Mouse (Mus musculus) gastrocnemius, postnatal 14 days (tissue): ENCODE measurements at regions not wholly inside any gene's neighbourhood (a gene's known extent, or its start where the extent isn't known, plus 50 kb on each side); places are given as distances from the start of the nearest gene placed in this dataset.

Source experiments
- DNase-seq: peaks from one replicate; pipeline ENCODE4 v3.0.0; 2021; ENCODE audit warnings: mixed read lengths
- intact Hi-C: fragments of 180-260 bp; cut with DNase I; formaldehyde crosslinking; loops from one replicate; pipeline ENCODE4 v1.15.1; 2025; ENCODE audit warnings: low total_unique reads

- intact Hi-C loops, result no loop called here
- no peak for DNase-seq
Measured at GRCm38 (mm10) chr9:61720206-61720605, 194.1 kb downstream of the Rplp1 start.

DNA sequence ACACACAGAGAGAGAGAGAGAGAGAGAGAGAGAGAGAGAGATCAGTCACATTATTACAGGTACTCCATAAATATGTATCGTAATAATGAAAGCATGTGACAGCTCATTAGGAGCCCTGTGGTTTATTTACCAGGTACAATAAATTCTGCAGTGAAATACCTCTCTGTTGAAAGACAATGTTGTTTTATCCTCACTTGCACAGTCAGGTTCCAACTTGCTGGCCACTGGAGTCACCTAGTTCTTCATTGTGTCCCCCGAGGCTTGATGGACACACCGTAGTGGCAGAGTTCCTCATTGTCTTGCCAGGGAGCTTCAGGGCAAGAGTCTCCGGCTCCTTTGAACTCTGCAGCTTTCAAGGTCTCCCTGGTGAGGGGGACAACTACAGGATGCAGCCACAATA lies 197.6 kb downstream of the Rplp1 start:
- intact Hi-C loops, result no loop called here
- DNase-seq, result no peak

DNA sequence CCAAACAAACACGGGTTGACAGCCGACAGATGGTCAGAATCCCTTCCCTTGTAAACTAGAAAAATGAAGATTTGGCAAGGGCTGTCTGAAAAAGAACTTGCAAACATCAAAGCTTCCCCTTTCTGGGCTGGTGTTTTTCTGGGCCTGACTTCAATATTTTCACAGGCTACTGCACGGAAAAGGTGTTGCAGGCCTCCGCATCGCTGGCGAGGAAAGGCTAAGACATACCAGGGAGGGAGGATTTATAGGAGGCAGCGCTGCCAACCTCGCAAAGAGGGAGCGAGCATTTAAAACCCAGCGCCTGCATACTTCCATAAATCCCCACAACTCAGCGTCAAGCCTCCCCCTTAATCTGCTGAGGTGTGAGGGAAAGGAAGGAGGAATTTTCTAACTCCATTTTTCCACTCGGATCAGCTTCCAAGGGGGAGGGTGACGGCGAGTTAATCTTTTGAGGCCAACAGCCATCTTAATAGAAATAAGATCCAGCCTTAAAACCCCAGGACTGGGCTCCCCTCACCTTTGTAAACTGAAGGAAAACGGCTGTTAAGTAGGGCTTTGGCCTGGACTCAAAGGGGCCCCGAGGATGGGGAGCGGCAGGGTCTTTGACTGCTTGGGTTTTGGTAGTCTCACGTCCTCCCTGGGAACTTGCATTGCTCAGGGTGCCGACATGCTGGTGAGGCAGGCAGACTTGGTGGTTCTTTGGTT lies 199.9 kb downstream of the Rplp1 start:
- intact Hi-C loops, result no loop called here
- no peak for DNase-seq

GRCm38 (mm10) chr9:61713806-61714205 lies 200.5 kb downstream of the Rplp1 start:
- intact Hi-C loops, result no loop called here
- DNase-seq, result no peak

DNA sequence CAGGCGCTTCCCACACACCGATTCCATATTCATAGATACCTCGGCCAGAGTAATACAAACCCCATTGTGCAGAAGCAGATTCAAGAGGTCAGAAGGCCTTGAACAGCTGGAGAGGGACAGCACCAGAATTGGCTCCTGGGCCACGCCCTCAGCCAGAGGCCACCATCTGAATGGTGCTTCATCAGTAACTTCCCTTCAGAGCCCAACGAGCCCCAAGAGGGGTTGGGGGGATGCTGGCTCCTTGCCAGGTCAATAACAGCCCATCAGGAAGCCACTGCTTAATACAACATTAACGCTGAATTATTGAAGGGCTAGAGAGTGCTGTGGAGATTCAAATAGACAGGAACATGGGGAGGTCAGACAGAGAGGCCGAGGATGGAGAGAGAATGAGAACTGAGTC lies 203.0 kb downstream of the Rplp1 start:
- DNase-seq, result no peak
- intact Hi-C loops, result no loop called here

- no peak for DNase-seq
- intact Hi-C loops, result no loop called here
Measured at GRCm38 (mm10) chr9:61707875-61708274, 206.5 kb downstream of the Rplp1 start.

- intact Hi-C loops, result no loop called here
- no peak for DNase-seq
Measured at GRCm38 (mm10) chr9:61707296-61707695, 207.0 kb downstream of the Rplp1 start.

DNA sequence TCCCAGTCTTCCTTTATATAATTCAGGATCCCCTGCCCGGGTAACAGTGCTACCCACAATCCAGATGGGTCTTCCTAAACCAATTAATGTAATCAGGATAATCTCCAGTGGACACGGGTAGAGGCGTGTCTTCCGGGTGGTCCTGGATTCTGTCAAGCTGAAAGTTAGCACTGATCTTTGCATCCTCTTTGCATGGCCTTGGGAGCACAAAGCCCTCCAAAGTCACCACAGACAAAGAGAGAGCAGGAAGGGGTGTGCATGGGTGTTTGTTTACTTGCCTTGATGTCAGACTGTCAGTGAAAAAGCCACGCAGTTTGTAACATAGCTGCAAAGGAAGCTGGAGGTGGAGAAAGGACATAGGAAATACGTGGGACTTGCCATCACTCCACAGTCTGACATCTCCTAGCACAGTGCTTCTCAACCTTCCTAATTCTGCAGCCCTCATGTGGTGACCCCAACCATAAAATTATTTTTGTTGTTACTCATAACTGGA lies 208.0 kb downstream of the Rplp1 start:
- intact Hi-C loops, result no loop called here

DNA sequence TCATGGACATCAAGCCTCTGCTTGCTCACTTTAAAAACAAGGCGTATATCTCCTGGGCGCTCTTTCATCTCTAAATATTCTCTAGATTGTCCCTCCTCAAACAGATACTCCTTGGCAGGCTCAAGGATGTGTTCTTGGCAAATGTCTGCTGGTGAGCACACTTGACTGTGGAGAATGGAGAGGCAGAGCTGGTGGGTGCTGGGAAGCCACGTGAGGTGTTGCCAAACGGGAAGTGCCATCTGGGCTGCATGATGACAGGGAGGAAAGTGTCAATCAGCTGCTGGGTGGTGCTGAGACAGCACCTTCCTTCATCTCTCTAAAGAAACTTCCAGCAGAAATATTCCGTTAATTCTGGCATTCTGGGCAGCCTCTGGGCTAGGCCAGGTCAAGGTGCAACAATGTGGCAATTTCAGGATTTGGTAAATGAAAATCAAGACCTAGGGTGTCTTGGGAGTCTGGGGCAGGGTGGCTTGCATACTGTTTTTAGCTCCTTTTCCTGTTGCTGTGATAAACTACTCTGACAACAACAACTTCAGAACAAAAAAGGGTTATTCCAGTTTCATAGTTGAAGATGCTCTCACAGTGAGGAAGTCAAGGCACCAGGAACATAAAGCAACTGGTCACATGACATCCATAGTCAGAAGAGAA lies 208.6 kb downstream of the Rplp1 start:
- intact Hi-C loops, result no loop called here

More for the DNA sequence above, 208.0 kb downstream of the Rplp1 start:
- no peak for DNase-seq

DNA sequence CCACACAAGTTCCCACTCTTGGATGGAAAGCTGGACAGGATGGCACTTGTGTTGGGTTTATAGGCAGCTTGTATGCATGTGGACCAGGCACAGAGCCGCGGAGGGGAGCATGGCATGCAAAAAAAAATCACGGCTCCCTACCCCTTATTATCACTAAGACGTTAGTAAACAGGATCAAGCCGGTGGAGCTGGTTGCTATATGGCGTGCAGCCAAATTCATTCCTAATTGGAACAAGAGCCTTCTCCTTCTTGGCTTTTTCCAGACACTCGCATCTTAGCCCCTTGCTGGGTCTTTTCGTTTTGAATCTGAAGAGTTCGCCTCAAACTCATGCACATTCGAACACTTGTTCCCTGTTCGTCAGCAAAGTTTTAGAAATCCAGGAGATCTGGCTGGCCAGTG lies 211.0 kb downstream of the Rplp1 start:
- no peak for DNase-seq
- intact Hi-C loops, result no loop called here

More for the DNA sequence above, 208.6 kb downstream of the Rplp1 start:
- no peak for DNase-seq

DNA sequence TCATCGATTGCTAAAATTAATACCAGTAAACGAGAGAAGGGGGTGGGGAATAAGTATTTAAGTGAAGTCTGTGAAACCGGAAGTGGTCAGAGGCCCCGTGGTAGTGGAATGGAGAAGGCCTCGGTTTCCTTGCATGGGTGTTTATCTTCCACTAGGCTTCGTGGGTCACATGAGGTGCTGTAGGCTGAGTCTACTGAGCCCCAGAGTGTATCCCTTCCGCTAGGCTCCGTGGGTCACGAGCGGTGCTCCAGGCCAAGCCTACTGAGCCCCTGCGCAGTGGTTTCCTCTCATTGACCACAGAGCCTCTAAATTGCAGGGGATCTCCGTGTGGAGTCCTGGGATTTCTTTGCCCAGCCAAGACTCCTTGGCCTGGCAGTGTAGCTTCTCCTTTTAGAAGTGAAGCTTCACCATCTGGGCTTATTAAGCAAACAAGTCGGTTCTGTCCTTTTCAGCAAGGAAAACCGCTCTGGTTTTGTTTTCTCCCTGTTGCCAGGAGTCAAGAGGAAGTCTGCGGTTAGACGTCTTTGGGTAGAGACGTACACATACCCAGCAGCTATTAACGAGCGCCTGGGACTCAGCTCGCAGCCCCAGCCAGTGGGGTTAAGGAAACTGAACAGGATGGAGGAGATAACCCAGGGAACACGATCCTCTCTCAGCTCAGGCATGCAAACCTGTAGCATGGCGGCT lies 211.9 kb downstream of the Rplp1 start:
- DNase-seq, result no peak
- intact Hi-C loops, result no loop called here

DNA sequence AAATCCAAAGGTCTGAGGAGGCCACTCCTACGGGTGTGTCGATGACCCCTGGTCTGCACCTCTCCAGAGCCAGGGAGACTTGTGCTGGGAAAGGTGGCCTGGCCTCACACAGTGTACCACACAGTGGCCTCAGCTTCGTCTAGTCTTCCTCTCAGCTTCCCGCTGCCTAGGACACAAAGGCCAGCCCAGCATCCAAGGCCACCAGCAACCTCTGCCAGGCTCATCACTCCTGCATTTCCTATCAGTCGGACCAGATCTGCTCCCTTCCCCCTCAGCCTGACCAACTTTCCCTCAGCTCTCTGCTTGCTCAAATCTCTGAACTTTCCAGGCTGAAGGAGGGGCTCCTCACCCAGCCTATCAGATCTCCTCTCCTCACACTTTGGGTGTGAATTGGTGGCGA lies 213.8 kb downstream of the Rplp1 start:
- DNase-seq, result no peak
- intact Hi-C loops, result no loop called here

DNA sequence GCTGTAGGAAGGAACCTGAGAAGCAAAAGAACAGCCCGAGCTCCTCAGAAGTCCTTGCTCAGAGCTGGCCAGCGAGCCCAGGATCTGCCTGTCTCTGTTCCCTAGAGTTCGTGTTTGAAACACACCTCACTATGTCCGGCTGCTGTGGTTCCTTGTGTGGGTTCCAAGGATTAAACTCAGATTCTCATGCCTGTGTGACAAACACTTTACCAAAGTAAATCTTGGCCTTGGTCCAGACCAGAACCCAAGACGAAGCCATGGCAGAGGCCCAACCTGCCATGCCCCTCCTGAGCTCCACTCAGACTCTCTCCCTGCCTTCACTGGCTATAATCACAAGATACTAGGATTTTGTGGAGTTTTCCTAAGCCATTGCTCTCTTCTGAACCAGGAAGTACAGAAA lies 214.7 kb downstream of the Rplp1 start:
- intact Hi-C loops, result no loop called here

GRCm38 (mm10) chr9:61697959-61698358 lies 216.4 kb downstream of the Rplp1 start:
- intact Hi-C loops, result no loop called here
- peak; percentile 67 for DNase-seq

More for the DNA sequence above, 214.7 kb downstream of the Rplp1 start:
- no peak for DNase-seq

DNA sequence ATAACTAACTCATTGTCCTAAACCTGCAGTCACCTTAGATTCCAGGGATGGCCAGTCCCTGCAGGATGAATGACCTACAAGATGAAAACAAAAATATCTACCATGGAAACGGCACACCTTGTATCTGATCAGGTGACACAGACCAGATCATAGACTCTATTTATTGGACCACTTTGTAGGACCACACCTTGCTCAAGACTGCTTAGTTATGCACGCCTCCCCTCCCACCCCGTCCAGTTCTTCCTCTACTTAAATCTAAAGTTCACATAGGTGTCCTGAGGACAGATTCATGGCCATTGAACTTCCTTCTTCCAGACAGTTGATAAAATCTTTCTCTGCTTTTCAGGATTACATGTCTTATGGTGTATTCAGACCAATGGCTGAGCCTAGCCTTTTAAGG lies 217.5 kb downstream of the Rplp1 start:
- no peak for DNase-seq
- intact Hi-C loops, result no loop called here

- intact Hi-C loops, result no loop called here
- DNase-seq, result no peak
Measured at GRCm38 (mm10) chr9:61695821-61696220, 218.5 kb downstream of the Rplp1 start.

DNA sequence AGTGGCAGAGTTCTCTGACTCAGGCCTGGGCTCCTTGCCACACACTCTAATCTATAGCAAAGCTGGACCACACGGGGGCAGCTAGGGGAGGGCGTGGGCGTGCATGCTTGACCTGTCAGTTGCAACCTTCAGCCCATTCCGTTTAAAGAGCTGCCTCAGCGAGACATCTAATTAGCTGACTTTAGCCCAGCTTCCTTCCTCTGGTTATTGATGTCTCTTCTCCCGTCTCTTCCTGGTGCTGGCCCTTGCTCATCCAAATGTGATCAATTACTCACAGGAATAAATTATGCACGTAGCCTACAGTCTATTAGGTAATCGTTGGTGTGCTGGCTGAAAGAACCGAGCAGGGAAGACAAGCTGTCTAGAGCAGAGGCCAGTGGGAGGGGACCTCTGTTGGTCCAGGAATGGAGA lies 219.0 kb downstream of the Rplp1 start:
- intact Hi-C loops, result no loop called here
- peak; percentile 32 for DNase-seq

DNA sequence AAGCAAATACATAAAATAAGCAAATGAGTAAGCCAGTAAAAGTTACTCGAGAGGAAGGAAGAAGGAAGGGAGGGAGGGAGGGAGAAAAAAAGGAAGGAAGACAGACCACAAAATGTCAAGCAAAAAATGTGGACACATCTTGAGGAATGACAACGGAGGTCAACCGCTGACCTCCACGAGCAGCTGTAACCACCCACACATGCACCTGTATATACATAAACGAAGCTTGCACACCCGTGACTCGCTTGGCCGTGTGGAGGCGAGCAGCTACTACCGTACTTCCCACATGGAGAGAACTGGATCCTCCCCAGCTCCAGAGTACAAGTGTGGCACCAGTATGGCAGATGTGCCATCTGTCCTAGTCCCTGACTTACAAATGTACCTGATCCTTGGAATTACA lies 220.1 kb downstream of the Rplp1 start:
- intact Hi-C loops, result no loop called here
- no peak for DNase-seq

- no peak for DNase-seq
- intact Hi-C loops, result no loop called here
Measured at GRCm38 (mm10) chr9:61690786-61691185, 223.6 kb downstream of the Rplp1 start.

DNA sequence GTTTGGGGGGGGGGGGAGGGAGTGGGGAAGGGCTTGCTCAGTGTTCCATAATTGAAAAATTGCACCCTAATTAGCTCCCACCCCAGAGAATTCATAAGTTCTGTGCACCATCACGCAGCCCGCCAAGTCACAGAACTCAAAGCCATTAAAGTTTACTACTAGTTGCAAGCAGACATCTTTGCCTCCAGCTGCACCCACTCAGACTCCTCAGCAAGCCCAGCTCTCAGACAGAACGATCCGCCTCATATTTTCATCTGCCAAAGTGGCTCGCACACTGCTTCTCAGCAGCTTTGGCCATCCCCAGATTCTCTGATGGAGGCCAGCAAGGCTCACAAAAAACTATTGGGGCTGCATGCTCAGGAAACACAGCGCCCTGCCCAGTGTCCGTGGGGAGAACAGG lies 224.4 kb downstream of the Rplp1 start:
- intact Hi-C loops, result no loop called here
- DNase-seq, result no peak

GRCm38 (mm10) chr9:61689516-61689915 lies 224.8 kb downstream of the Rplp1 start:
- intact Hi-C loops, result no loop called here
- no peak for DNase-seq
